Mouse (Mus musculus): Measurements from ENCODE around the gene Mrfap1. TPM values are rescaled to one million over a fixed set of nuclear protein-coding genes. Genes with fewer than 3 reads are reported as not detected.

Mrfap1 gene
- total and polyA plus RNA-seq, 3 experiments = 211 to 317 (median 312) TPM

- Histone ChIP-seq H3K27me3 (replicated peaks) (peaks cover 6% of the 10 kb centered on the region), H3K27ac (ENCODE audit: insufficient read depth, low read depth) (no peak overlapping the region), H3K9me3 (replicated peaks; ENCODE audit: low read length) (peaks cover 19% of the 10 kb centered on the region), H3K36me3 (replicated peaks in 1 of 2; ENCODE audit: control insufficient read depth in 1 of 2, insufficient read depth in 1 of 2, low read length in 1 of 2) (no peaks in the 10 kb centered on the region), H3K4me3 (replicated peaks in 1 of 3; ENCODE audit: low read depth in 2 of 3, low read length in 2 of 3, poor library complexity in 1 of 3) (no peak overlapping the region), H3K79me2 (replicated peaks; ENCODE audit: control insufficient read depth, extremely low read depth, insufficient read depth, poor library complexity, severe bottlenecking) (no peaks in the 10 kb centered on the region), H3K9ac (ENCODE audit: insufficient read depth, low read depth) (no peak overlapping the region), H3K4me2 (ENCODE audit: insufficient read depth, low read depth, poor library complexity, severe bottlenecking) (no peak overlapping the region), H3K4me1 (ENCODE audit: control insufficient read depth in 1 of 2, insufficient read depth in 2 of 2) (peaks cover 0 to 7% of the 10 kb centered on the region in 2 experiments; a peak in 3 of 4 replicates)
- dilution Hi-C loops (cut with MboI; ENCODE audit: extremely low pct_ligation_motif_present, extremely low pct_unique_long_range_greater_than_20kb, low sequenced_read_pairs) = no loop called here
- no peak for DNase-seq (ENCODE audit: extremely low read depth)
- no peak for TF ChIP-seq MAZ (IDR thresholded peaks at IDR 0.05; ENCODE audit: low read depth, low read length)
- no peak for TF ChIP-seq MYC (IDR thresholded peaks at IDR 0.05; ENCODE audit: low read depth, low read length)
- in situ Hi-C loops (cut with MboI; ENCODE audit: low pct_ligation_motif_present, low pct_unique_long_range_greater_than_20kb, low sequenced_read_pairs) = no loop called here
Observed at GRCm38 (mm10) chr5:36776021-36776575, 20.5 kb downstream of the Mrfap1 start.

DNA sequence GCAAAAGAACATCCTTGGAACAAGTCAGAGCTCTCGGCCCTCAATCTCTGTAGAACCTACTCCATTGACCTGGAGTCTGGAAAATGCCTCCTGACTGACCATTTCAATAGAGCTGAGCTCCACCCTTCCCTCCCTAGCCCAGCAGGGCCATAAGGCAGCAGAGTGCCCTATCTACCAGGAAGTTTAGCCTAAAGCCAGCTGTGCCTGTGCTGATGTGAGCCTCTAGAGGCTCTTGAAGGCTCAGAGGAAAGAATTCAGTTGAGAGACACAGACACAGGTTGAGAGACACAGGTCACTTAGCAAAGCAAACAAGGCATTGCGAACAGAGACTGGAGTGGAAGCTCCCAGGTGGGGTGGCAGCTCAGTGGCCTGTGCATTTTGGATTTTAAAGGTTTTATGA lies 21.3 kb downstream of the Mrfap1 start:
- no peaks in the 10 kb centered on the region for H3K36me3 ChIP-seq (replicated peaks in 1 of 2; ENCODE audit: control insufficient read depth in 1 of 2, insufficient read depth in 1 of 2, low read length in 1 of 2)
- dilution Hi-C loops (cut with MboI; ENCODE audit: extremely low pct_ligation_motif_present, extremely low pct_unique_long_range_greater_than_20kb, low sequenced_read_pairs) (no loop called here), in situ Hi-C loops (cut with MboI; ENCODE audit: low pct_ligation_motif_present, low pct_unique_long_range_greater_than_20kb, low sequenced_read_pairs) (no loop called here)
- no peak overlapping the region for H3K27ac ChIP-seq (ENCODE audit: insufficient read depth, low read depth)
- H3K9ac ChIP-seq (ENCODE audit: insufficient read depth, low read depth) = no peak overlapping the region
- H3K4me3 ChIP-seq (replicated peaks in 1 of 3; ENCODE audit: low read depth in 2 of 3, low read length in 2 of 3, poor library complexity in 1 of 3) = no peak overlapping the region
- peaks cover 10% of the 10 kb centered on the region for H3K27me3 ChIP-seq (replicated peaks)
- peaks cover 0 to 7% of the 10 kb centered on the region in 2 experiments; a peak in 3 of 4 replicates for H3K4me1 ChIP-seq (ENCODE audit: control insufficient read depth in 1 of 2, insufficient read depth in 2 of 2)
- H3K4me2 ChIP-seq (ENCODE audit: insufficient read depth, low read depth, poor library complexity, severe bottlenecking) = no peak overlapping the region
- H3K9me3 ChIP-seq (replicated peaks; ENCODE audit: low read length) = peaks cover 13% of the 10 kb centered on the region
- DNase-seq (ENCODE audit: extremely low read depth) = no peak
- H3K79me2 ChIP-seq (replicated peaks; ENCODE audit: control insufficient read depth, extremely low read depth, insufficient read depth, poor library complexity, severe bottlenecking) = no peaks in the 10 kb centered on the region
- TF ChIP-seq RCOR1 (conservative IDR thresholded peaks at IDR 0.05; ENCODE audit: low read depth, low read length) = no peak
- no peak for TF ChIP-seq JUND (conservative IDR thresholded peaks at IDR 0.05; ENCODE audit: low read depth, low read length)
- no peak for TF ChIP-seq KAT2A (IDR thresholded peaks at IDR 0.05; ENCODE audit: insufficient replicate concordance, low read length)
- TF ChIP-seq NRF1 (IDR thresholded peaks at IDR 0.05; ENCODE audit: low read depth, low read length) = no peak

DNA sequence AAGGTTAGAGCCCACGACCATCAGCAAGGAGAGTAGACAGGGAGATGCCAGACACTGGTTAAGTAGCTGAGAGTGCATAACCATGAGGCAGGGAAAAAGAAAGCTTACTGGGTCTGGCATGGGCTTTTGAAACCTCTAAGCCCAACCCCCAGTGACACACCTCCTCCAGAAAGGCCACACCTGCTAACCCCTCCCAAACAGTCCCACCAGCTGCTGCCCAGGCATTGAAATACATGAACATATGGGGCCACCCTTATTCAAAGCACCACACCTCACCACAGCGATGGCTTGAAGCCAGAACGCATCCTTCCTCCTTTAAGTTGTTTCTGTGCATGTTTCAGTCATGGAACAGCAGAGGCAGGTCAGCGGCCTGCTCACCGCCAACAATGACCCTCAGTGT lies 24.0 kb downstream of the Mrfap1 start:
- no peak overlapping the region for H3K9ac ChIP-seq (ENCODE audit: insufficient read depth, low read depth)
- H3K36me3 ChIP-seq (replicated peaks in 1 of 2; ENCODE audit: control insufficient read depth in 1 of 2, insufficient read depth in 1 of 2, low read length in 1 of 2) = no peaks in the 10 kb centered on the region
- dilution Hi-C loops (cut with MboI; ENCODE audit: extremely low pct_ligation_motif_present, extremely low pct_unique_long_range_greater_than_20kb, low sequenced_read_pairs) = no loop called here
- TF ChIP-seq HCFC1 (IDR thresholded peaks at IDR 0.05; ENCODE audit: low read depth, low read length) (no peak), E2F4 (IDR thresholded peaks at IDR 0.05; ENCODE audit: insufficient replicate concordance, low read depth, low read length) (no peak), MXI1 (IDR thresholded peaks at IDR 0.05; ENCODE audit: low read depth, low read length) (no peak)
- peaks cover 0 to 6% of the 10 kb centered on the region in 2 experiments; a peak in 2 of 4 replicates for H3K4me1 ChIP-seq (ENCODE audit: control insufficient read depth in 1 of 2, insufficient read depth in 2 of 2)
- H3K27ac ChIP-seq (ENCODE audit: insufficient read depth, low read depth) = no peak overlapping the region
- no peaks in the 10 kb centered on the region for H3K9me3 ChIP-seq (replicated peaks; ENCODE audit: low read length)
- in situ Hi-C loops (cut with MboI; ENCODE audit: low pct_ligation_motif_present, low pct_unique_long_range_greater_than_20kb, low sequenced_read_pairs) = no loop called here
- DNase-seq (ENCODE audit: extremely low read depth) = no peak
- H3K79me2 ChIP-seq (replicated peaks; ENCODE audit: control insufficient read depth, extremely low read depth, insufficient read depth, poor library complexity, severe bottlenecking) = no peaks in the 10 kb centered on the region
- peaks cover 32% of the 10 kb centered on the region for H3K27me3 ChIP-seq (replicated peaks)
- H3K4me2 ChIP-seq (ENCODE audit: insufficient read depth, low read depth, poor library complexity, severe bottlenecking) = no peak overlapping the region
- H3K4me3 ChIP-seq (replicated peaks in 1 of 3; ENCODE audit: low read depth in 2 of 3, low read length in 2 of 3, poor library complexity in 1 of 3) = no peak overlapping the region

Measured in CH12.LX (cell line).